Mouse (Mus musculus): ENCODE measurements around the gene Arl2.
A peak's percentile ranks its signal among the peaks of the same experiment; 100 is the strongest.
"Not testable (repeated sequence)": the region's sequence is repeated elsewhere in the genome, so short reads cannot be mapped to it uniquely, and the experiment has no call there.

Gene Arl2

DNA sequence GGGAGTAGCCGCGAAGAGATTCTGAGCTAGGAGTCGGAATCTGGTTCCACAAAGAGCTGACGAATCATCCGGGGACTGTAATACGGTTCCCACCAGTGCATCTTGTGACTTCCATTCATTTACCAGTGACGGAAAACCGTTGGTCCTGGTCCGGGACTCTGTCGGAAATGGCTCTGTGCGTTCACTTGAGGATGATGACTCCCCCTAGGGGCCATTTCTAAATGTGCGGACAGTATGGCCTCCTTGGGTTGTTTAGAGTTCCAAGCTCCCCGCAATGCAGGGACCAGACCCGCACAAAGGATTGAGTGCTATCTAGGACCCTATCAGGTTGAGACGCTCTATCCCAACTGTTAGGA lies at the start of gene Arl2:
Gene Arl2, minus strand, starts transcription at position 155 of the 356 bp plus-strand sequence.
- DNase-seq (ENCODE audit: low spot score), result peak; percentile 88

DNA sequence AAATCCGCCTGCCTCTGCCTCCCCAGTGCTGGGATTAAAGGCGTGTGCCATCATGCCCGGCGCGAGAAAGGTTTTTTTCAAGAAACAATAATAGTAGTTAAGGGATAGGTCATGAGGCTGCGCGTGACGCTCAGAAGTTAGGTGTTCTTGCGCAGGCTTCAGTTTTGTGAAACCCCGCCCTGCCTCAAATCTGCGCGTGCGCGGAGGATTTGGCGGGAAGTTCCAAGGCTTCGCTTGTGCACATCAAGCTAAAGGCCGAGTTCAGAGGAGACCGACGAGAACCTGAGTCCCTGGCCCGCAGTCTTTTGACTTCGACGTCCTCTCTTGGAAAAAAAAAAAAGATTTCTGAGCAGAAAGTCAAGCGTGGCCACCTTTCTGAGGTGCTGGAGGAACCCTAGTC lies 42.8 kb upstream of the Arl2 start, which contains the start of gene Majin:
Gene Majin, plus strand, starts transcription at position 258 of the 400 bp plus-strand sequence.
- DNase-seq (ENCODE audit: low spot score), result no peak

DNA sequence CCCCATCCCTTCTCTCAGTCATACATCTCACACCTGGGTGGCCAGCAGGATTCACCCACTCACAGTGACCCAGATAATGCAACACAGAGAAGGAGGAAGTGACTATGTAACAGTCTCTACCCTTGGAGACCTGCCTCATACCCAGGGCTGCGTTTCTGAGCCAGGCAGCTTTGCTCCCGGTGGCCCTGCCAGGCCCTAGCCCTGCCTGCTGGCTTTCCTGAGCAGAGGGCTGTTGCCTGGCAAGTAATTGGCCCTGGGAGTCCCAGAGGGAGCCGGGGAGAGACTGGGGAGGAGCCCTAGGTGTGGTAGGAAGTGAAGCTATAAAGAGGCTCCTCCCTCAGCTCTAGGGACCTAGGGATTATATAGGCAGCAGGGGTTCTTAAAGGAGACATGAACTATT lies 41.2 kb upstream of the Arl2 start:
- DNase-seq (ENCODE audit: low spot score), result no peak

DNA sequence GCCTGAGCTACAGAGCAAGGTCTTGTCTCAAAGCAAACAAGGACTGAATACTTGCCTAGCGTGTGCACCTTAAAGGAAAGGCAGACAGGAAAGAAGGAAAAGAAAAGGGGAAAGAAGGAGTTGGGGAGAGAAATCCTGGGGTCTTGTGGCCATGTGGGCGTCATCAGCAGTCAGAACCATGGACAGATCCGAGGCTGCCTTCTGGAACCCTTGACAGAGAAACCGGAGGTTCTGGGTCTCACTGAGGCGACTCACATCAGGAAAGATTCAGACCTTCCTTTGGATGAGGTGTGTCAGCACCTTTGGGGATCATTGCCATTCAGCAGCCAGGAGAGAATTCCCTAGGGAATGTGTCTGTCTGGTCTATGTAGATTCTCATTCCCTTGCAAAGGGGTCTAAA lies 40.3 kb upstream of the Arl2 start:
- peak; percentile 28 for DNase-seq (ENCODE audit: low spot score)

DNA sequence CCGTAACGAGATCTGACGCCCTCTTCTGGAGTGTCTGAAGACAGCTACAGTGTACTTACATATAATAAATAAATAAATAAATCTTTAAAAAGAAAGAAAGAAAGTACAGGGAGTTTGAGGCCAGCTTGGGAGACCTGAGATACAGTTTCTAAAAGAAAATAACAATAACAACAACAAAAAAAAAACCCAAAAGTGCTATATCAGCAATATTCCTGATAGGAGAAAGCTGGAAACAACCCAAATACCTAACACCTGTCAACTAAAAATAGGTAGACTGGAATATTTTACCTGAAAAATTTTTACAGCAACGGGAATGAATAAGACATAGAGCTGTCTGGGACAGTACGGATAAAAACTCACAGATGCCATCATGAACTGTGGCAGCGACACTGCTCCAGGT lies 37.4 kb upstream of the Arl2 start:
- DNase-seq (ENCODE audit: low spot score), result no peak

DNA sequence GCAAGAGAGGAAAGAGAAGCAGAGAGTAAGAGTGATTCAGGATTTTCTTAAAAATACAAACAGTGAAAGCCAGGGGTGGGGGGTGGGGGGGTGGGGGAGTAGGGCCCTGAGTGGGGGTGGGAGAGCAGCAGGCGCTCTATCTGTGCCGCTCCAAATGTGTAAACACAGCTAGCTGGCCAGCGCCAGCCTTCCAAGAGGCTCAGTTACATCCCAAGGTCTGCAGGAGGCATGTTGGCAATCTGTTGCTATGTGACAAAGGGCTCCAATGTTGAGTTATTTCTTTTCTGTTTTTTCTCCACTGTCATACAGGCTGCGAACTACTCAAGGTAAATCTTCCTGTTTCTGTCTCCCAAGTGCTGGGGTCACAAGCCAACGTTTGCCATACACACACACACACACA lies 33.4 kb upstream of the Arl2 start:
- no peak for DNase-seq (ENCODE audit: low spot score)

DNA sequence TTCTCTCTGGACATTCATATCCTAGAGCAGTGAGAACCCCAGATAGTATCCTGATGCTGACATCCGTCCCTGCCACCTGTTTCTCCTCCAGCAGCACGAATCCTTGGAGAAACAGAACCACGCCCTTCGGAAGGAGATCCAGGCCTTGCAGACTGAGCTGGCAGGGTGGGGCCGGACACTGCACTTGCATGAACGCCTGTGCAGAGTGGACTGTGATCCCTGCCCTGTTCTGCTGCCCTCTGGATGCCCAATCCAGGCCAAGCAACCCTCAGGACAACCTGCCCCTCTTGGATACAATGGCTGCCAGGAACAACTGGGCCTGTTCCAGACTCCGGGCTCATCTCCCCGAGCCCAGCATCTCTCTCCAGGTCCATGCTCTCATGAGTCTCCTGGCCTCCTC lies 29.9 kb upstream of the Arl2 start:
- DNase-seq (ENCODE audit: low spot score), result no peak

DNA sequence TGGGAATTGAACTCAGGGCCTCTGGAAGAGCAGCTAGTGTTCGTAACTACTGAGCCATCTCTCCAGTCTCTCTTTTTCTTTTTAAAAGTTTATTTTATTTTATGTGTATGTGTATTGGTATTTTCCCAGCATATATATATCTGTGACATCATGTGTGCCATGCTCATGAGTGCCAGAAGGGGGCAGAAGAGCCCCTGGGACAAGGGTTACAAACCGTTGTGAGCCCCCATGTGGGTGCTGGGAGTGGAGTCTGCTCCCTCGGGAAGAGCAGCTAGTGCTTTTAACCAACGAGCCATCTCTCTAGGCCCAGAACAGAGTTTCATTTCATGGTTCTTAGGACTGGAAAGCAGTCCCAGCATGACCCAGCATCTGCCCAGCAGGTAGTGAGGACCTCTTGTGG lies 25.4 kb upstream of the Arl2 start:
- no peak for DNase-seq (ENCODE audit: low spot score)

DNA sequence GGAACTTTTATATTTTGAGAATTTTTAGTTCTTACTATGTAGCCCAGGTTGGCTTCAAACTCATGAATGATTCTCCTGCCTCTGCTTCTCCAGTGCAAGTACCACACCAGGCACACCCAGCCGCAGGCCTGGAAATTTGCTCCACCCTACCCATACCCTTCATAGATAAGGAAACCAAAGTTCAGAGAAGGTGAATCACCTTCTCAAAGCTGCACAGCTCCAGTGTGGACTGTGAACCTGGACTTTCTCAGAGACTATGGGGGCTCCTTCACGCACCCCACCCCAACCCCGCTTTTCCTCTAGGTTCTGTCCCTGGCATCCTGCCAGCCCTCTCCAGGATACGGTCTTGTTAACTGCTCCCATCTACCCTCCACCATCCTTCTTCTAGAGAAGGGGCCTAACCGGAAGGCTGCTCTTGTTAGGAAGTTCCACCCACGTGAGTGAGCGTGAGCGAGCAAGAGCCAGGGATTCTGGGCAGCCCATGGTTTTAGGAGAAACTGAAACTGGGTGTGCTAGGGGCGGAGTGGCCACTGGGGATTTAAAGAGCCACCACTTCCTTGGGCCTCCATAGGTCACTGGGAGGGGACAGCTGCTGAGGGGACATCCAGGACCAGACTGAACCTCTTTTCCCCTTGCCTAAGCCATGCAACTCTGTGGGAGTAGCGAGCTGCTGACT lies 22.7 kb upstream of the Arl2 start:
- DNase-seq (ENCODE audit: low spot score), result no peak

DNA sequence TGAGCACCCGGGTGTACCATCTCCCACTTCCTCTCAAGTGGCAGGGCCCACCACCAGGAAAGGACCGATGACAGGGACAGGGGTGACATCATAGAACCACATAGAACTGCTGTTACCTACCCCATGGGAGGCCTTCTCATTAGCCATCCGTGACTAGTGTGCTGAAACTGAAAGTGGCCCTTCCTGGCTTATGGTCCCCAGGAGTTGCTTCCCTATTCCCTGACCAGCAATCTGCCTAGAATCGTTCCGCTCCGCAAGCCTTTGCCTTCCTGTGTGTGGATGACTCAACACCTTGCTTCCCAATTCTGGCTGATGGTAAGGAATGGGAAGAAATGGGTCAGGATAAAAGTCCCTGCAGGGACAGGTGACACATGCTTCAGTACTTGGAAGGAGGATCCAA lies 15.9 kb upstream of the Arl2 start:
- DNase-seq (ENCODE audit: low spot score), result no peak

DNA sequence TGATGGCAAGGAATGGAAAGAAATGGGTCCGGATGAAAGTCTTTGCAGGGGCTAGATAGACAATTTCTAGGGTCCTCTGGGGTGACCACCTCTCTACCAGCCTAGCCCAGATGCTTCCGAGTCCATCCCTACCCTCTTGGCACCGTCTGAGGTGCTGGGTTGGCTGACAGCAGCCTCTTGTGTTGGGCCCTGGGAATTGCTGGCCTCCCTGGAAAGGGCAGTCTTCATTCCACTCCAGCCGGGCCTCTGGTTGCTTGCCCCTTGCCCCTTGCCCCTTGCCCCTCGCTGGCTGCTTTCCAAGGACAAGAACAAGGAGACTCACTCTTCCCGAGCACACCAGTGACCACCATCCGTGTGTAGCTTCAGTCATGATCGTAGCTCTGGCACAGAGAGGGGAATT lies 15.0 kb upstream of the Arl2 start:
- no peak for DNase-seq (ENCODE audit: low spot score)

DNA sequence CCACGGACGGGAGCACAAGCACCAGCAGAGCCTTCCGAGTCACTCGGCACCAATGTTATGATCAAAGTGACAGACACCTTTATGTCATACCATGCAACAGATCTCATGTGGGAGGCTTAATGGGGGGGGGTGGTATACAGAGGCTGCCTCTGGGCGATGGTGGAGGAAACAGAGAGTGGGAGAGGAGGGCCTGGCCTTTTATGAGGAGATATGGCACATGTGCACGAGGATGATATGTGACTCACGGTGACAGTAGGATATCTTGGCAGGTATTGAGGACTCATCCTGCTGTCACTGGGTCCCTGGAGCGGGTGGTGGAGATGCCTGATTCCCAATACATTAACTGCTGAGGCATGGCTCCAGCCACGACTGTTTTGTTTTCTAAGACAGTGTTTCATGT lies 13.8 kb upstream of the Arl2 start:
- DNase-seq (ENCODE audit: low spot score), result no peak

DNA sequence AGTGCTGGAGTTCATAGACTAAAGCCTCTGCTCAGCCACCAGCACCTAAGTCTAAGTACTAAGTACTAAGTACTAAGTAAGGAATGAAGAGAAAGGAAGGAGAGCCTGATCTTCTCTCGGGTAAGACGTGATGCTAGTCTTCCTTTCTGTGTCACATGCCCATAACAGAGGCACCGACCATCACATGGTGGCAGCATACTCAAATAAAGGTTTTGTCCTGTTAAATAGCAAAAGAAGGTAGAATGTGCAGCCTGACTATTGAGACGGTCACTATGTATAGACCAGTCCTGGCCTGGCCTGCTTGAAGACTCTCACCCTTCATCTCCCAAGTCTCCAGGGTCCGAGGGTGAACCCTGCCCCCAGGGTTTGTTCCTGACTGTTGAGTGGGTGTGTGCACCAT lies 3.5 kb upstream of the Arl2 start:
- no peak for DNase-seq (ENCODE audit: low spot score)

DNA sequence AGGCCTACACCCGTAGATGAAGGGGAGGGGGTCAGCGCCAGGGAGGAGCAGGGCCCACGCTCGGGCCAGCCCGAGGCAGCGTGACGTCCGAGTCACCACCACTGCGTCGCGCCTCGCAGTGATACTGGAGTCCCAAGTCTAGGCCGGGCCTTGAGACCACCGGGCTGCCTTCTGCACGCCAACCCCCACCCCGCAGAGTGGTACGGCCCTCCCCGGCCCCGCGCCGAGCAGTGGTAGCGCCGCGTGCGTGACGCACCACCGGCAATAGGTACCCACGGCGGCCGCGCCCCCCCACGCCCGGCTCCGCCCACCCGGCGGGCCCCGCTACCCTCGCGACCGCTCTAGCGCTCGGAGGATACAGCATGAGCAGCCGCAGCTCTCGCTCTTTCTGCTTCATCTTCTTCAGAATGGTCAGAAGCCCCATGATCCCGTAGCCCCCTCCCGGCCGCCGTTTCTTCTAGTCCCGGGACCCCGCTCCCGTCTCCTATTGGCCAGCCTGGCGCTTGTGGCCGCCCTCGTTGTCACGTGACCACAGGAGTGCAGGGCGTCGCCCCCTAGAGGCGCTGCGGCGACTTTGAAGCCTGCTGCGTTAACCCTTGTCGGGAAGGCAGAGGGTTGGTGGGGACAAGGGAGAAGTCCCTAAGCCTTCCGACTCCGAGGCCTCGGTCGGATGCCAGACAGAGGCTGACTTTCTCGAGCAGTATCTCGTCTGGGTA lies 512 bp downstream of the Arl2 start, which contains the start of gene Batf2:
Gene Batf2, plus strand, starts transcription at position 306 of the 716 bp plus-strand sequence.
- DNase-seq (ENCODE audit: low spot score), result peak; percentile 95

DNA sequence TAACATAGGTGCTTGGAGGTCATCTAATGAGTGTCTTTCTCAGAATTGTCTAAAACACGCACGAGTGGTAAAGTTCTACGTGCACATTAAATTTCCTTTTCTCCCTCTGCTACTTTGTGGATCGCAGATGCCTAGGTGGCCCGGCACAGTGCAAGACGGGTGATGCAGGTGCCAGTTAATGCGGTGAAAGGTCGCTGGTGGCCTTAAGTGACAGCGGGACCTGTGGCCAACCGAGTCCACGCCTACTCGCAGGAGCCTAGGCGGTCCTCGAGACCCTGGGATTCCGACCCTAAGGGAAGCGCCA lies 1.0 kb downstream of the Arl2 start:
- no peak for DNase-seq (ENCODE audit: low spot score)

DNA sequence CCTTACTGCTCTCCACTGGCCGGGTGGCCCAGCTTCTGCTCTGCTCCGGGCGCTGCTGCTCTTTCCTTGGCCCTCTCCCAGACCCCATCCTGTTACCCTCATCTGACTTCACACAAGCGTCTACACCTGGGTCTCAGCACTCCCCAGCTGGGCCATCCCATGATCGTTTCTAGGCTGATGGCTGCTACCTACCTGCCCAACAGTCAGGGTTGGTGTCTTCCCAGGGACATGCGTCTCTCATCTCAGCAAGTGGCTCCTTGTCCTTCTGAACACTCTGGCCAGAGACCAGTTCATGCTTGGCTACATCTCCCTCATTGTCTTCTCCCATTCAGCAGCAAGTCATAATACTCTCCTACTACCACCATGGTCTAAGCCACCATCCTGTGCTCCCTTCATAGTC lies 1.6 kb downstream of the Arl2 start:
- no peak for DNase-seq (ENCODE audit: low spot score)

DNA sequence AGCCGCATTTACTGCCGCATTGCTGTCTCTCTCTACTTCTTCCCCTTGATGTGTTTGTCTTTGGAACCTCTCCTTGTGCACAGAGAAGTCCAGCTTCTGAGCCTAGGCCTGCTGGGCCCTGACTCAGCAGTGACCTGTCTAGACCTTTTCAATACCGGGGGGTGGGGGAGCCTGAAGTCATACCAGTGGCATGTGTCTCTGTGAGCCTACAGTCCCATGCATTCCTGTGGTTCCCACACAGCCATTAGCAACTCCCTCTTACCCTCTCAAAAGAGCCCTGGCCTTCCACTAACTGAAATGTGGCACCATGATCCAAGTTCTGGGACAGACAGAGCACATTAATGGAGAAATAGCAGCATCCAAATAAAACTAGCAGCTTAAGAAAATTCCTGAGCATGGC lies 5.0 kb downstream of the Arl2 start:
- peak; percentile 42 for DNase-seq (ENCODE audit: low spot score)

DNA sequence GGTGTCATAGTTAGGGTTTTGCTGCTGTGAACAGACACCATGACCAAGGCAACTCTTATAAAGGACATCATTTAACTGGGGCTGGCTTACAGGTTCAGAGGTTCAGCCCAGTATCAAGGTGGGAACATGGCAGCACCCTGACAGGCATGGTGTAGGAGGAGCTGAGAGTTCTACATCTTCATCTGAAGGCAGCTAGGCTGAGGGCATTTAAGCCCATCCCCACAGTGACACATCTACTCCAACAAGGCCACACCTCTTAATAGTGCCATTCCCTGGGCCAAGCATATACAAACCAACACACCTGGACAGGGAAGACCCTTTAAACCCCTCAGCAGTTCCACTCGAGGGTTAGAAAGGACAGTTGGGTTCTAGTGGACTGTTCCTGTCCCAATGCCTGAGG lies 8.2 kb downstream of the Arl2 start:
- not testable (repeated sequence) for DNase-seq (ENCODE audit: low spot score)

DNA sequence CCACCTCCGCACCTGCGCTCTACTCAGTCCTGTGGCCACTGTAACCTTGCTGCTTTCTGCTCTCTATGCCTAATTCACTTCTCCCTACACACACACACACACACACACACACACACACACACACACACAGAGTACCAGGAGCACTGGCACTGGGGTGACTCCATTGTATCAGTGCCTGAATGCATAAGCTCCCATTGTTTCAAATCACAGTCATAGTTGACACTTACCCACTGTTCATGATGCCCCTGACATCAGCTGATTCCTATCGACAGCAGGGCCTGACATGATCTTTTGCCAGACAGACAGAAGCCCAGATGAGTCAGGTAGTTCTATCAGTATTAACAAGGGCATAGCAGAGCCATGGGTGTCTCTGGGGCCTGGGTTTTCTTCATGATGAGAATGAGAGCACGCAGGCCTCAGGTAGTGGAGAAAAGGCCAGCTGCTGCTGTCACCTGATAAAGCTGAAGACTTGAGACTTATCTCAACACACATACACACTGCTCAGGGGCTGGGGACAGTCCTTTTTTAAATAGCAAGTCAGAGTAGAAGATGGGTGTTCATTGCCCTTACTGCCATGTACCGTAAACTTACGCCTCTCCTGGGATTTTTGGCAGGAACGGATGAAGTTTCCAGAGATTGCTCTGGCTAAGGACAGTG lies 9.0 kb downstream of the Arl2 start:
- DNase-seq (ENCODE audit: low spot score), result no peak

DNA sequence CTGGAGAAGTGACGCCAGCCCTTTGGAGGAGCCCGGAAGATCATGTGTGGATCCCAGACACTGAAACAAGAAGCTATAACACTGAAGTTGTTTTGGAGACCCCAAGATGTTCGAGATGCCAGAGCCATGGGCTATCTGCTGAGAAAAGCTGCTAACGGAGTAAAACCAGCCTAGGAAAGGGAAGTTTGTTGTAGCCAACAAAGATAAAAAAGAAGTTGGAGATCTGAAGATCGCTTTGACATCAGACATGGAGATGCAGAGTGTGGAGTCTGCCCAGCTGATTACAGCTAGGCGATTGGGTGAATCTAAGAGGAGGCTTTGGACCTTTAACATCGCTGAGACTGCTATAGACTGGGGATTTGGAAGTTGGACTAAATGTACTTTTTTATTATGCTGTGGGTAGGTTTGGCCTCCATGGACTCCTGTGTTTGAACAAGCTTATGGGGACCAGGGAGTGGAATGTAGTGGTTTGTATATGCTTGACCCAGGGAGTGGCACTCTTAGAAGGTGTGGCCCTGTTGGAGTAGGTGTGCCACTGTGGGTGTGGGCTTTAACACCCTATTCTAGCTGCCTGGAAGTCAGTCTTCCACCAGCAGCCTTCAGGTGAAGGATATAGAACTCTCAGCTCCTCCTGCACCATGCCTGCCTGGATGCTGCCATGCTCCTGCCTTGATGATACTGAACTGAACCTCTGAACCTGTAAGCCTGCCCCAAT lies 10.8 kb downstream of the Arl2 start:
- not testable (repeated sequence) for DNase-seq (ENCODE audit: low spot score)

DNA sequence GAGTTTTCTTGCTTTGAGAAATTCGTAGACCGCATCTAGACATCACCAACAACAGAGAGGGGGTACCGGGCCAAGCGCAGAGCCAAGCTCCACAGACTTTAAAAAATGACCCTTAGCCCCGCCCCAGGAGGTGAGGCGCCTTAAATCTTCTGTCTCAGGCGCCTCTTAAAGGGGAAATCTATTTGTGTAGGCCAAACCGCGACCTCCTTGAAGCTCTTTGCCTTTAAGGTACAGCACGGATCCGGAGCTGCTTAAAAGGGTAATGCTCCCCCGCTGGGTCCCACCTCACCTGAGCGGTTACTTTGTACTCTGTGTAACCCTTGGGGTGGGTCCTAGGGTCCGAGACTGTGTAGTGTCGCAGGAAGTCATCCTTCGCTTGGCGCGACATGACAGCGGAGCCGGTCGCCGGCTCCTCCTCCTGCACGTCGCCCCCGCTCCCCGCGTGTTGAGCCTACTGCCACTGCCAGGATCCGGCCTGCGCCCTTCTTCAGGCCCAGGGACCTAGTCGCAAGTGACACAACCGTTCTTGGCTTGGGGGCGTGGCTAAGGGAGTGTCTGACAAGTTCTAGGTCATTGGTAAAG lies 13.5 kb downstream of the Arl2 start, which contains the start of gene Snx15:
Gene Snx15, minus strand, starts transcription at position 545 of the 582 bp plus-strand sequence.
- DNase-seq (ENCODE audit: low spot score), result peak; percentile 96

Data from yolk sac, embryonic 10.5 days (tissue).